Mouse (Mus musculus): ENCODE measurements around the gene Grik4. TPM values are rescaled to one million over a fixed set of nuclear protein-coding genes. Genes with fewer than 3 reads are reported as not detected.
"Not testable (repeated sequence)": the region's sequence is repeated elsewhere in the genome, so short reads cannot be mapped to it uniquely, and the experiment has no call there.

Grik4 gene
- total RNA-seq (2021), result 10 to 100 TPM; 17.7 to 18.3 TPM
- long read RNA-seq, experiment 1, full-length matches to known transcripts, result 4 of 5 reads
- long read RNA-seq, experiment 1, partial matches to known transcripts, result 0 of 5 reads
- long read RNA-seq, experiment 1, other reads (novel, unspliced or antisense), result 1 of 5 reads
- long read RNA-seq, experiment 2, full-length matches to known transcripts, result 2 of 8 reads
- long read RNA-seq, experiment 2, partial matches to known transcripts, result 4 of 8 reads
- long read RNA-seq, experiment 2, other reads (novel, unspliced or antisense), result 2 of 8 reads

DNA sequence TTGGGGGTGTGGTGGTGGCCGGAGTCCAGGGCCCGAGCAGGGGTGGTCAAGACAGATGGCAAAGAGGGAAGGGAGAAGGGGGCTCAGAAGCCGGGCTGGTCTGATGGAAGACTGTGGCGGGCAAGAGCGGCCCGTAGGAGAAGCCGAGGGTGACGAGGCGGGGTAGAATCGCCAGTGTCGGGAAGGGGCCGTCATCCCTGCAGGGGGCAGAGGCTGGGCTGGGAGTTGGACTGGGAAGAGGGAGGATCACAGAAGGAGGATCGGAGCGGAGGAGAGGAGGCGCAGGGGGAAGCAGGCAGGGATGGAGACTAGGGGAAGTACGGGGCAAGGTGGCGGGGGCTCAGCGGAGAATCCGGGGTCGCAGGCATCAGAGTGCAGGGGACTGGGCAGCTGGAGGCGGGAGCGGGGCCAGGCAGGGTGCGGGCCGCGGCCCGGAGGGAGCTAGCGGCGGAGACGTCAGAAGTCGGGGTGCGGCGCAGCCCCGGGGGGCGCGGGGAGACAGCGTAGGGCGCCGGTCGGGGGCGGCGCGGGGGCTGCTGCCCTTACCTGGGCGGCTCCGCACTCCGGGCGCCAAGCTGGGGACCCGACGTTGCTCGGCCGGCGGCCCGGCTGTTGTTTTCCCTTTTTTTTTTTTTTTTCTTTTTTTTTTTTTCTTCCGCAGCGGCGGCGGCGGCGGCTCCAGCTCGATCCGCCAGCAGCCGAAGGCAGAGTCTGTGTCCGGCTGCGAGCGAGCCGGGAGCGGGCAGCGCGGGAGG lies at the start of gene Grik4:
Gene Grik4, minus strand, starts transcription at position 713 of the 755 bp plus-strand sequence.
- Histone ChIP-seq H3K4me3 (peak within 1 kb of the TSS; percentile 66), H3K27ac (peak within 1 kb of the TSS; percentile 86)
- DNase-seq (ENCODE audit: extremely low spot score in 1 of 2, low spot score in 2 of 2), result peak; percentile 29 to 39
- intact Hi-C loops (cut with DNase I), result loop anchor here (1.0 to 2.0 kb wide), 6 partner anchors 156 to 617 kb away; no protein-coding TSS in a partner anchor
- no peak for TF ChIP-seq CTCF (IDR thresholded peaks at IDR 0.05)

DNA sequence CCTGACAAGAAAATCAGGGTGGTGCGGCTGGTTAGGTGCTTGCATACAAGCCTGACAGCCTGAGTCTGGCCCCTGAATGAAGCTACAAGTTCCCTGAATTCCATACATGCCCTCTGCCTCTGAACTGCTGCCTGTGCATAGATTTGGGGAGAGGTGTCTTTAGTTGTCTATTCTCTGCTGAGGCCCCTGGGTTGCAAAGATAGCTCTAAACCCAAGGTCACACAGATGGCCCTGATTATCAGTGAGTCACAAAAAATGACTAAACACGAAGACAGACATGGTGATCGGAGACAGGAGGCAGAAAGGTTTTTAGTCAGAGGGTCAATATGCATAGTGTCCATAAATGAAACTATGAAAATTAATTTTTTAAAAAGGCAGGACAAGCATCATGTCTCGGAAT lies 49.4 kb upstream of the Grik4 start:
- no peak for TF ChIP-seq CTCF (IDR thresholded peaks at IDR 0.05)
- intact Hi-C loops (cut with DNase I), result no loop called here
- DNase-seq (ENCODE audit: extremely low spot score in 1 of 2, low spot score in 2 of 2), result no peak
- Histone ChIP-seq H3K27ac (no peak overlapping the region), H3K4me3 (no peak overlapping the region)

DNA sequence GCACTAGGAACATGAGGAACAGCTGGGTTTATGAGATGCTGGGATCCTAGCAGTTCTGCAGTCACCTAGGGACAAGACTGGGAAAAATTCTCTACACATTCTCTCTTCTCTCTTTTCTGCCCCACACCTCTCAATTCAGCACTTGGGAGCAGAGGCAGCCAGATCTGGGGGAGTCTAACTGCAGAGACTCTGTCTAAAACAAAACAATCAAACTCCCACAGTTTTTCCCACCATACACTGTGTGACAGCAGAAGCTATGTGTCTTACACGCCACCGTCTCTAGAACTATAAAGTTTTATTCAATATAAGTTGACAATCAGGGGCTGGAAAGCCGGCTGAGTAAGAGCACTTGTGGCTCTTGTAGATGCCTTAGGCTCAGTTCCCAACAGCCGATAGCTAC lies 43.7 kb upstream of the Grik4 start:
- intact Hi-C loops (cut with DNase I), result no loop called here
- H3K27ac ChIP-seq, result no peak overlapping the region
- peak in 1 of 2 experiments; percentile 22 for DNase-seq (ENCODE audit: extremely low spot score in 1 of 2, low spot score in 2 of 2)
- no peak for TF ChIP-seq CTCF (IDR thresholded peaks at IDR 0.05)
- H3K4me3 ChIP-seq, result no peak overlapping the region

DNA sequence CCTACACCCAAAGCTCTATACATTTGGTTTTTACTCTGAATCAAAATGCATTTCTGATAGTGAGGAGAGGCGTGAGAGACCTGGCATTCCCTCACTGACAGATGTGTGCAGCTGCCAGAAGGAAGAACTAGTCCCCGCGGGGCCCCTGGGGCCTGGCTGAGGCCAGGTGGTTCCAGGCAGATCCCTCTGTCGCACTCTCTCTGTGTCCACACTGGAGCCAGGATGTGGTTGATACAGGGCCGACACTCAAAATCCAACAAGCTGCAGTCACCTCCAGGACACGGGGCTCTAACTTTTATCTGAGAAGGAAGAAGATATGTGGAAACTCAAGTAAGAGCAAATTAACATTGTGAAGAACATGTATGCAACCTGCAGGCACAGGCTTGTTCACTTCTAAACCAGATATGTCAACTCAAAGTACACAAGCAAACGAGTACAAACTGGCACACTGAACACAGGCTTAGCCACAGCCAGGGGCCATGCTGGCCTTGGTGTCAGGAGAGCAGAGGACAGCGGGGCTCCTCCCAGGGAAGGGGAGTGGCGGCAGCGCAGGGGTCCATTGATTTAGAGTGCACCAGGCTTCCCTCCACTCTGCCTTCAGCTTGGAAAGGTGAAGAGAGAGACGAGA lies 24.7 kb upstream of the Grik4 start:
- H3K27ac ChIP-seq, result no peak overlapping the region
- no peak for DNase-seq (ENCODE audit: extremely low spot score in 1 of 2, low spot score in 2 of 2)
- no peak for TF ChIP-seq CTCF (IDR thresholded peaks at IDR 0.05)
- intact Hi-C loops (cut with DNase I), result no loop called here
- H3K4me3 ChIP-seq, result no peak overlapping the region

DNA sequence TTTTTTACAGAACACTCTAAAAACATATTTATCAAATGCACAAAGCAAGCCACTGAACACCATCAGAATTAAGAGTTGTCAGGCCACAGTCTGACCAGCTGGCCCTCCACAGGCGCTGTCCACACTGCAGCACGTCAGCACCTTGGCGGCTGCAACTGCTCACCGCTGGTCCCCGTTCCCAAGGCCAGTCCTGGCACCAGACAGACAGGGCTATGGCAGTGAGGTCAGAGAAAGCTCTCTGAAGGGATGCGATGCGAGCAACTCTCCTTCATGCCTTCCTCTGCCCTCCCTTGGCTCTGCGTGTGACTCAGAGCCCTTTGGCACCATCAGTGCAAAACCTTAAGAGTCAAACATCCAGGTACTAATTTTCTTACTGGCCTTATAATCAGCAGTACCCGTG lies 23.4 kb upstream of the Grik4 start:
- no peak overlapping the region for H3K4me3 ChIP-seq
- DNase-seq (ENCODE audit: extremely low spot score in 1 of 2, low spot score in 2 of 2), result no peak

DNA sequence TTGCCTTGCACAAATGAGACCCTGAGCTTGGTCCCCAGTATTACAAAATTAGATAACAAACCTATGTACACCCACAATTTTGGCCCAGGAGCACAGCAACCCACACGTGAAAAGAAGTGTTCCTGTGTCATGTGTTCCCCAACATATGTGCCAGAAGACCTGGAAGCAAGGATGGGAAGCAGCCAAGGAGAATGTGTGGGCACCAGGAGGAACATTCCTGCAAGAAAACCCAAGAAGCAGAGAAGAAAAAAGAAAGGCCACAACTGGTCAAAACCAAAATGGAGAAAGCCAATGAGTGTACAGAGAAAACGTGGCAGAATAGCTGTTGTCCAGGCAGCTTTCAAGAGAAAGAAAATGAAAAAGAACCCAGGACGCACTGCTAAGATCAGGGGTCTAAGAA lies 20.5 kb upstream of the Grik4 start:
- intact Hi-C loops (cut with DNase I), result loop anchor here (5.0 kb wide), 2 partner anchors 578 to 633 kb away; no protein-coding TSS in a partner anchor
- peak in 1 of 2 experiments; percentile 37 for DNase-seq (ENCODE audit: extremely low spot score in 1 of 2, low spot score in 2 of 2)
- not testable (repeated sequence) for H3K4me3 ChIP-seq
- peak overlapping the region; percentile 78 for H3K27ac ChIP-seq

More for the DNA sequence above, 23.4 kb upstream of the Grik4 start:
- intact Hi-C loops (cut with DNase I), result no loop called here
- no peak overlapping the region for H3K27ac ChIP-seq
- no peak for TF ChIP-seq CTCF (IDR thresholded peaks at IDR 0.05)

DNA sequence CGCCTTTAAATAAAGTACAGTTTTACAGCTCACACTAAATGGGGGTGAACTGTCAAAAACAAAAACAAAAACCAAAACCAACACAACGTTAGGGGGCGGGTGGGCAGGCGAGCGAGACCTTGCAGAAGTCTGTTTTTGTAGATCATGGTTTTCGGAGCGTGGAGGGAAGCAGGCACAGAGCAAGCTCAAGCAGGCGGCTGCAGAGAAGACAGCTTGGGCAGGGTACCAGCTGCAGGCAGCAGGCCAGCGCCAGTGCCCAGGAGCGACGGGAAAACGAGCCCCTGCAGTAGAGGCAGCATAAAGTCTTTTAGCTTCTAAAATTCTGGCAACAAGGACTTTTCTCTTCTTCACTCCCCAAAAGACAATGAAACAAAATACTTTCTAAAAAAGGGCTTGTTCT lies 20.1 kb upstream of the Grik4 start:
- no peak for TF ChIP-seq CTCF (IDR thresholded peaks at IDR 0.05)
- peak; percentile 43 to 71 for DNase-seq (ENCODE audit: extremely low spot score in 1 of 2, low spot score in 2 of 2)
- Histone ChIP-seq H3K4me3 (no peak overlapping the region), H3K27ac (peak overlapping the region; percentile 78)
- intact Hi-C loops (cut with DNase I), result loop anchor here (5.0 kb wide), 2 partner anchors 577 to 632 kb away; no protein-coding TSS in a partner anchor

DNA sequence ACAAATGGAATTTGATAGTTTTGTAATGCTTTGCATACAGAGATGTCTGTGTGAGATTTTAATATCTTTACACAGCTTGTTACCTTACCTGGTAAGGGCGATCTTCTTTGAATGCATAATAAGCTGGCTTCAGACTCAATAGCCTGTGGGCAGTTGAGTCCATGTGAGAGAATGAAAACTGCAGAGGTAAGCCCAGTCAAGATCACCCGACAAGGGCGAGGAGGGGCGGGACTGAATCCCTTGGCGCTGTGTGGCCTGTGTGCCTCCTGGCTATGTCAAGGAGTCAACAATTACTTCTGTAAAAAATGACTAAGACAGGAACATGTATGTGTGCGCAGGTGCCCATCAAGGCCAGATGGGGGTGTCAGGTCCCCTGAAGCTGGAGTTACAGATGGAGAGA lies 18.2 kb upstream of the Grik4 start:
- no peak overlapping the region for H3K4me3 ChIP-seq
- DNase-seq (ENCODE audit: extremely low spot score in 1 of 2, low spot score in 2 of 2), result no peak

DNA sequence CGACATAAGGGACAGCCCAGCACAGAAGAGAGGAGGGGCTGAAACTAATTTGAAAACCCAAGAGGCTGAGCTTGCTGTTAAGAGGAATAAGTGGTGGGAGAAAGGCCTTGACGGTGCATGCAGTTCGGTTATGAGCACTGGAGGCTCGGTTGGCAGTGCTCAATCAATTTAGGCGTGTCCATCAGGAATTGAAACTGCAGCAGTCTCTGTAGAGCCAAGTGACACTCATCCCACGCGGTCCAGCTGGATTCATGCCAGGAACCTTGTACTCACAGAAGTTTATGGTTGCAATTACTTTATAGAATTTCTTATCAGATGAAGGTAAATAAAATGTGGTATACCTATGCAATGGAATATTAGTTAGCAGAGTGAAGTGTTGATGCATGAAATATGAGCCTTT lies 14.1 kb upstream of the Grik4 start:
- TF ChIP-seq CTCF (IDR thresholded peaks at IDR 0.05), result no peak
- intact Hi-C loops (cut with DNase I), result loop anchor here (5.0 kb wide), 1 partner anchor 556 kb away; no protein-coding TSS in a partner anchor
- DNase-seq (ENCODE audit: extremely low spot score in 1 of 2, low spot score in 2 of 2), result no peak

More for the DNA sequence above, 18.2 kb upstream of the Grik4 start:
- H3K27ac ChIP-seq, result no peak overlapping the region
- no peak for TF ChIP-seq CTCF (IDR thresholded peaks at IDR 0.05)
- intact Hi-C loops (cut with DNase I), result loop anchor here (5.0 kb wide), 2 partner anchors 575 to 630 kb away; no protein-coding TSS in a partner anchor

DNA sequence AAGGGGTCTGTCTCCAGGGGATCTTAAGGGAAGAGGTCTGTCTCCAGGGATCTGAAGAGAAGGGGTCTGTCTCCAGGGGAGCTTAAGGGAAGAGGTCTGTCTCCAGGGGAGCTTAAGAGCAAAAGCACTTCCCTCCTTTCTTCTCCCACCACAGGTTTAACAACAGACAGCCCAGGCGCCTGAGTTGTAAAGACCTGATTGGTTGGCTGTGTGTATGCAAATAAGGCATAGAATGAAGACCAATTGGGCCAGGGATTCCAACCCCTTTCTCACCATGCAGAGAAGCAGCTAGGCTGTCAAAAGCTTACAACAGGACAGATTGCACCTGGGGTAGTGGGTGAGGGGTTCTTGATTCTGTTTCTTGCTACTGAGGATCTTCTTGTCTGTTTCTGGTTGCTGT lies 4.1 kb upstream of the Grik4 start:
- Histone ChIP-seq H3K27ac (no peak overlapping the region), H3K4me3 (no peak overlapping the region)
- DNase-seq (ENCODE audit: extremely low spot score in 1 of 2, low spot score in 2 of 2), result no peak
- no peak for TF ChIP-seq CTCF (IDR thresholded peaks at IDR 0.05)
- intact Hi-C loops (cut with DNase I), result no loop called here

More for the DNA sequence above, 14.1 kb upstream of the Grik4 start:
- H3K27ac ChIP-seq, result no peak overlapping the region
- H3K4me3 ChIP-seq, result no peak overlapping the region

DNA sequence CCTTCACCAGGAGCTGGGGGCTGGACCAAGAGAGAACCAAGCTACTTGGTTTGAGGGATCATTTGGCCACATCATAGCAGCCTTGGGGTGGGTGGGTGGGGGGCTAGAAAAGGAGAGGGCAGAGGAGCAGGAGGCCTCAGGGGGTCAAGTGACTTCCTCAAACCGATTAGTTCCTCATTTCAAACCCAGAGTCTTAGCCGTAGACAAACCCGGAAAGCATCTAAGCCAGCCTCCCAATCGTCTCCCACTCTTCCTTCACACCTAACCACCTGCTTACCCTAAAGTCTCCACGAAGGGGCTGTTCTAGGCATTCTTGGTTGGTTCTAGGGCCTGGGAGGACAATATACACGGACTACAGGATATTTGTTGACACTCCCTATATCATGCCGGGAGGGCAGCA lies 881 bp upstream of the Grik4 start:
- H3K4me3 ChIP-seq, result no peak overlapping the region
- intact Hi-C loops (cut with DNase I), result loop anchor here (2.0 kb wide), 1 partner anchor 618 kb away; no protein-coding TSS in a partner anchor
- no peak overlapping the region for H3K27ac ChIP-seq

More for the DNA sequence above, 881 bp upstream of the Grik4 start:
- TF ChIP-seq CTCF (IDR thresholded peaks at IDR 0.05), result no peak
- DNase-seq (ENCODE audit: extremely low spot score in 1 of 2, low spot score in 2 of 2), result no peak

Data from left cerebral cortex, adult 2 months (tissue).